Mouse (Mus musculus): Measurements from ENCODE around the gene Dmgdh.

Gene Dmgdh

GRCm38 (mm10) chr13:93772861-93773260, 98.6 kb downstream of the Dmgdh start:
- no peak for DNase-seq (ENCODE audit: low spot score)

GRCm38 (mm10) chr13:93773704-93774315, 99.6 kb downstream of the Dmgdh start:
- no peak for DNase-seq (ENCODE audit: low spot score)

GRCm38 (mm10) chr13:93782823-93783222, 108.6 kb downstream of the Dmgdh start:
- DNase-seq (ENCODE audit: low spot score) = no peak

GRCm38 (mm10) chr13:93785329-93785728, 111.1 kb downstream of the Dmgdh start:
- DNase-seq (ENCODE audit: low spot score) = no peak

- DNase-seq (ENCODE audit: low spot score) = no peak
Observed at GRCm38 (mm10) chr13:93786051-93786450, 111.8 kb downstream of the Dmgdh start.

GRCm38 (mm10) chr13:93787647-93788046, 113.4 kb downstream of the Dmgdh start:
- DNase-seq (ENCODE audit: low spot score) = no peak

GRCm38 (mm10) chr13:93792945-93793642, 118.9 kb downstream of the Dmgdh start:
- DNase-seq (ENCODE audit: low spot score) = no peak

- DNase-seq (ENCODE audit: low spot score) = no peak
Observed at GRCm38 (mm10) chr13:93793643-93794182, 119.5 kb downstream of the Dmgdh start.

GRCm38 (mm10) chr13:93797011-93797600, 122.9 kb downstream of the Dmgdh start:
- DNase-seq (ENCODE audit: low spot score) = no peak

Measured in urinary bladder, postnatal 10 days (tissue).